Mouse (Mus musculus): ENCODE measurements around the gene Olfr969. TPM values are rescaled to one million over a fixed set of nuclear protein-coding genes. Genes with fewer than 3 reads are reported as not detected.
"Not testable (repeated sequence)": the region's sequence is repeated elsewhere in the genome, so short reads cannot be mapped to it uniquely, and the experiment has no call there.

Gene Olfr969
- polyA plus RNA-seq (2015; fragmentation: Nextera tagmentation; extraction: Ambion mirVana) = not detected in 2 replicates

GRCm38 (mm10) chr9:39790558-39790957, at the start of gene Olfr969:
Gene Olfr969, plus strand, starts transcription at chr9:39790945.
- Histone ChIP-seq H3K4me2 (no peak within 1 kb of the TSS), H3K27me3 (replicated peaks) (no peaks in the 10 kb centered on the region), H3K4me3 (no peak within 1 kb of the TSS), H3K27ac (replicated peaks) (no peak within 1 kb of the TSS), H3K9ac (no peak within 1 kb of the TSS), H3K36me3 (no peaks in the 10 kb centered on the region), H3K9me3 (no peaks in the 10 kb centered on the region), H3K4me1 (no peaks in the 10 kb centered on the region)
- no peak for ATAC-seq (ENCODE audit: extremely low read depth, insufficient number of reproducible peaks, low FRiP score, low TSS enrichment)
- WGBS = 60% methylated on average over 2 of the region's 2 CpGs

GRCm38 (mm10) chr9:39745949-39746348, 44.8 kb upstream of the Olfr969 start, which contains the start of gene Olfr967:
Gene Olfr967, plus strand, starts transcription at chr9:39746249.
- Histone ChIP-seq H3K4me3 (no peak within 1 kb of the TSS), H3K27me3 (replicated peaks) (no peaks in the 10 kb centered on the region), H3K27ac (replicated peaks) (no peak within 1 kb of the TSS), H3K36me3 (no peaks in the 10 kb centered on the region), H3K4me2 (no peak within 1 kb of the TSS), H3K4me1 (no peaks in the 10 kb centered on the region), H3K9me3 (no peaks in the 10 kb centered on the region), H3K9ac (no peak within 1 kb of the TSS)
- no peak for ATAC-seq (ENCODE audit: extremely low read depth, insufficient number of reproducible peaks, low FRiP score, low TSS enrichment)

GRCm38 (mm10) chr9:39746428-39746827, 44.3 kb upstream of the Olfr969 start:
- ATAC-seq (ENCODE audit: extremely low read depth, insufficient number of reproducible peaks, low FRiP score, low TSS enrichment) = no peak
- Histone ChIP-seq H3K4me1 (no peaks in the 10 kb centered on the region), H3K27ac (replicated peaks) (no peak overlapping the region), H3K4me3 (no peak overlapping the region), H3K27me3 (replicated peaks) (no peaks in the 10 kb centered on the region), H3K36me3 (no peaks in the 10 kb centered on the region), H3K9ac (no peak overlapping the region), H3K4me2 (no peak overlapping the region), H3K9me3 (no peaks in the 10 kb centered on the region)
- 69% methylated on average over 1 of the region's 1 CpGs for WGBS

DNA sequence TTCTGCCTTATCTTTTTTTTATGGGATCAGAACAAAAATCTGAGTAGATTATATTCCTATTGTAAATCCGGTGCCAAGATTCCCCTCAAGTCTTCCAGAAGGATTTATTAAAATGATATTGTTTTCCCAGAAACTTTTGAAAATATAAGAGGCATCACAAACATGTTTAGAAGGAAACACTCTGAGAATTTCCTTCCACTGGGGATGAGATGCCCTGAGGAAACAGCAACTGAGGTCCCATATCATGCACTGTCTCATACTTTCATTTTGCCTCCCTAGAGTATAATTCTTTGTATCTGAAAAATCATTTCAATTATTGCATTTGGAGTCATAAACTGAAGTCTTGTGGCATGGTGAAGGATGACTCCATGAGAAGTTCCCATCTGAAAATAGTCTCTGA, 7.6 kb upstream of the Olfr969 start, which contains the start of gene Olfr968:
Gene Olfr968, minus strand, starts transcription at position 101 of the 400 bp plus-strand sequence.
- Histone ChIP-seq H3K9me3 (no peaks in the 10 kb centered on the region), H3K4me2 (no peak within 1 kb of the TSS), H3K4me3 (no peak within 1 kb of the TSS), H3K4me1 (no peaks in the 10 kb centered on the region), H3K9ac (no peak within 1 kb of the TSS), H3K36me3 (no peaks in the 10 kb centered on the region), H3K27me3 (replicated peaks) (no peaks in the 10 kb centered on the region), H3K27ac (replicated peaks) (no peak within 1 kb of the TSS)
- WGBS = 66% methylated on average over 1 of the region's 1 CpGs
- ATAC-seq (ENCODE audit: extremely low read depth, insufficient number of reproducible peaks, low FRiP score, low TSS enrichment) = no peak

- no peak for ATAC-seq (ENCODE audit: extremely low read depth, insufficient number of reproducible peaks, low FRiP score, low TSS enrichment)
- 65% methylated on average over 4 of the region's 4 CpGs for WGBS
- Histone ChIP-seq H3K4me2 (no peak within 1 kb of the TSS), H3K36me3 (no peaks in the 10 kb centered on the region), H3K9me3 (no peaks in the 10 kb centered on the region), H3K27me3 (replicated peaks) (no peaks in the 10 kb centered on the region), H3K27ac (replicated peaks) (no peak within 1 kb of the TSS), H3K4me3 (no peak within 1 kb of the TSS), H3K9ac (no peak within 1 kb of the TSS), H3K4me1 (no peaks in the 10 kb centered on the region)
Observed at GRCm38 (mm10) chr9:39808560-39808959, 17.8 kb downstream of the Olfr969 start, which contains the start of gene Olfr970. Gene Olfr970, plus strand, starts transcription at chr9:39808860.

DNA sequence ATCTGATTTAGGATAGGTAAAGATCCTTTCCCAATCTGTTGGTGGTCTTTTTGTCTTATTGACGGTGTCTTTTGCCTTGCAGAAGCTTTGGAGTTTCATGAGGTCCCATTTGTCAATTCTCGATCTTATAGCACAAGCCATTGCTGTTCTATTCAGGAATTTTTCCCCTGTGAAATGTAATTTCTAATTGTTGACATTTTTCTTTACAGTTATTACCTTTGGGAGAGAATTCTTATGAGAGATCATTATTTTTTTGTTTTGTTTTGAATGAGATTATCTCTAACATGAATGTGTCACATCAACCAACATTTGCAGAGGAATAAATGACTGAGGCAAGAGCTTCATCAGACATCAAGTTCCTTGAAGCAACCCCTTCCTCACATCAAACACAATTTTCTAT, 45.8 kb downstream of the Olfr969 start, which contains the start of gene Olfr971:
Gene Olfr971, plus strand, starts transcription at position 301 of the 400 bp plus-strand sequence.
- H3K9ac ChIP-seq; H3K27me3 ChIP-seq (replicated peaks); H3K36me3 ChIP-seq; H3K4me2 ChIP-seq; H3K9me3 ChIP-seq; ATAC-seq (ENCODE audit: extremely low read depth, insufficient number of reproducible peaks, low FRiP score, low TSS enrichment); H3K4me3 ChIP-seq; H3K27ac ChIP-seq (replicated peaks); H3K4me1 ChIP-seq: not testable (repeated sequence)
- 71% methylated on average over 2 of the region's 2 CpGs for WGBS

Other genes with a start within 250 kb of the Olfr969 start
- gene Olfr958, start 236.9 kb upstream of the Olfr969 start, polyA plus RNA-seq (2015; fragmentation: Nextera tagmentation; extraction: Ambion mirVana) = not detected in 2 replicates
- not detected in 2 replicates for gene Olfr959, start 215.4 kb upstream of the Olfr969 start, polyA plus RNA-seq (2015; fragmentation: Nextera tagmentation; extraction: Ambion mirVana)
- 10.3 and 10.8 TPM in 2 replicates for gene AW551984, start 186.5 kb upstream of the Olfr969 start, polyA plus RNA-seq (2015; fragmentation: Nextera tagmentation; extraction: Ambion mirVana)
- gene Olfr148, start 180.3 kb upstream of the Olfr969 start, polyA plus RNA-seq (2015; fragmentation: Nextera tagmentation; extraction: Ambion mirVana) = not detected in 2 replicates
- not detected in 2 replicates for gene Olfr960, start 169.6 kb upstream of the Olfr969 start, polyA plus RNA-seq (2015; fragmentation: Nextera tagmentation; extraction: Ambion mirVana)
- not detected in 2 replicates for gene Olfr961, start 145.9 kb upstream of the Olfr969 start, polyA plus RNA-seq (2015; fragmentation: Nextera tagmentation; extraction: Ambion mirVana)
- not detected in 2 replicates for gene Olfr963, start 123.7 kb upstream of the Olfr969 start, polyA plus RNA-seq (2015; fragmentation: Nextera tagmentation; extraction: Ambion mirVana)
- gene Olfr149, start 83.8 kb upstream of the Olfr969 start, polyA plus RNA-seq (2015; fragmentation: Nextera tagmentation; extraction: Ambion mirVana) = not detected in 2 replicates
- gene Olfr965, start 79.6 kb upstream of the Olfr969 start, polyA plus RNA-seq (2015; fragmentation: Nextera tagmentation; extraction: Ambion mirVana) = not detected in 2 replicates
- gene Olfr150, start 60.0 kb upstream of the Olfr969 start, polyA plus RNA-seq (2015; fragmentation: Nextera tagmentation; extraction: Ambion mirVana) = not detected in 2 replicates
- not detected in 2 replicates for gene Olfr967, start 44.7 kb upstream of the Olfr969 start, polyA plus RNA-seq (2015; fragmentation: Nextera tagmentation; extraction: Ambion mirVana)
- not detected in 2 replicates for gene Olfr968, start 7.7 kb upstream of the Olfr969 start, polyA plus RNA-seq (2015; fragmentation: Nextera tagmentation; extraction: Ambion mirVana)
- not detected in 2 replicates for gene Olfr970, start 17.9 kb downstream of the Olfr969 start, polyA plus RNA-seq (2015; fragmentation: Nextera tagmentation; extraction: Ambion mirVana)
- gene Olfr971, start 45.9 kb downstream of the Olfr969 start, polyA plus RNA-seq (2015; fragmentation: Nextera tagmentation; extraction: Ambion mirVana) = not detected in 2 replicates
- gene Olfr972, start 75.5 kb downstream of the Olfr969 start, polyA plus RNA-seq (2015; fragmentation: Nextera tagmentation; extraction: Ambion mirVana) = not detected in 2 replicates
- gene Olfr229, start 116.4 kb downstream of the Olfr969 start, polyA plus RNA-seq (2015; fragmentation: Nextera tagmentation; extraction: Ambion mirVana) = not detected in 2 replicates
- not detected in 2 replicates for gene Olfr974, start 146.6 kb downstream of the Olfr969 start, polyA plus RNA-seq (2015; fragmentation: Nextera tagmentation; extraction: Ambion mirVana)
- not detected in 2 replicates for gene Olfr975, start 161.1 kb downstream of the Olfr969 start, polyA plus RNA-seq (2015; fragmentation: Nextera tagmentation; extraction: Ambion mirVana)
- gene Olfr976, start 170.2 kb downstream of the Olfr969 start, polyA plus RNA-seq (2015; fragmentation: Nextera tagmentation; extraction: Ambion mirVana) = not detected in 2 replicates
- not detected in 2 replicates for gene Olfr978, start 201.2 kb downstream of the Olfr969 start, polyA plus RNA-seq (2015; fragmentation: Nextera tagmentation; extraction: Ambion mirVana)
- gene Olfr979, start 212.5 kb downstream of the Olfr969 start, polyA plus RNA-seq (2015; fragmentation: Nextera tagmentation; extraction: Ambion mirVana) = not detected in 2 replicates
- not detected in 2 replicates for gene Olfr980, start 218.6 kb downstream of the Olfr969 start, polyA plus RNA-seq (2015; fragmentation: Nextera tagmentation; extraction: Ambion mirVana)
- not detected in 2 replicates for gene Olfr981, start 230.5 kb downstream of the Olfr969 start, polyA plus RNA-seq (2015; fragmentation: Nextera tagmentation; extraction: Ambion mirVana)